Mouse (Mus musculus): ENCODE results near the gene Map3k4.

GRCm38 (mm10) chr17:12179766-12180165, 138.8 kb downstream of the Map3k4 start:
- no peak for TF ChIP-seq POLR2A (IDR thresholded peaks at IDR 0.05; ENCODE audit: extremely low read depth, insufficient read depth, low read length)
- TF ChIP-seq CTCF (IDR thresholded peaks at IDR 0.05; ENCODE audit: extremely low read depth, insufficient read depth, low read length): no peak
